Mouse (Mus musculus): ENCODE results near the gene Hcst. TPM values are rescaled to one million over a fixed set of nuclear protein-coding genes. Genes with fewer than 3 reads are reported as not detected.

Gene Hcst
- polyA plus RNA-seq, 1 experiment from 2014 or later, result 0.53 TPM

DNA sequence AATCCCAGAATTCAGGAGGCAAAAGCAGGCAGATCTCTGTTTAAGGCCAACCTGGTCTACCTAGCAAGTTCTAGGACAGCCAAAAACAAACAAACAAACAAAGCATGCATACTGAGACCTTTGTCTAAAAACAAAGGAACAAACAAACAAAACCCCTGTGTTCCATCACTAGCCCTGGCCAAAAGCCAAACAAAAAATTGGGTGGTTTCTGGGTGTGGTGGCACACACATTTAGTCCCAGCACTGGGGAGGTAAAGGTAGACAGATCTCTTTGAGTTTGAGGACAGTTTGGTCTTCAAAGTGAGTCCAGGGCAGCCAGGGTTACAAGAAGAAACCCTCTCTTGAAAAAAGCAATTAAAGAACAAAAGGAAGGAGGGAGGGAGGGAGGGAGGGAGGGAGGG is 9.7 kb upstream of the Hcst start:
- Histone ChIP-seq H3K9me3 (no peaks in the 10 kb centered on the region), H3K4me3 (no peak overlapping the region), H3K4me1 (replicated peaks) (no peaks in the 10 kb centered on the region), H3K9ac (no peak overlapping the region), H3K27me3 (no peaks in the 10 kb centered on the region), H3K36me3 (peaks cover 21% of the 10 kb centered on the region), H3K4me2 (no peak overlapping the region), H3K27ac (replicated peaks) (no peak overlapping the region)
- no peak for ATAC-seq (ENCODE audit: low FRiP score, low read depth)

DNA sequence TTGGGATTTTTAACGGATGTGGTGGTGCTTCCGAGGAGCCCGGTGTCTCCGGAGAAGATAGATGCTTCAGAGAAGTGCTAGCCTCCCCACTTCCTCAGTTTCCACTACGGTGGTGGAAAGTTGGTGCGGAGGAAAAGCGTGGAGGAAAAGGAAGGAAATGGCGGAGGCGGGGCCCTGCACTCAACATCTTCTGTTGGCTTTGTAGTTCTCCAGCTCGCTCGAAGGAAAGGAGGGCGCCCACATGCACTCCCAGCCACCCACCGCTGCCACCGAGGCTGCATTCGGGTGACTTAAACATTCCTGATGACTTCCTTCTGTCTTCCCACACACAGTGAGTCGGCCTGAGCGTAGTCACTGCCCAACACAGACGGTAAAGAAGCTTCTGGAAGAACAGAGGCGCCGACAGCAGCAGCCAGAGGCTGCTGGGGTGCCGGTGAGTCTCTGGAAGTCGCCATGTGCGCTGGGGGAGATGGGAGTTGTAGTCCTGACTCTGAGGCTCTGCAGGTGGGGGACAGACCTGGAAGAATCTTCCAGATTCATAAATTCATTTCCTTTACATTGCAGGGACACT is 3.5 kb upstream of the Hcst start:
- Histone ChIP-seq H3K27me3 (no peaks in the 10 kb centered on the region), H3K4me3 (peak overlapping the region; percentile 74), H3K9me3 (no peaks in the 10 kb centered on the region), H3K4me2 (peak overlapping the region; percentile 96), H3K4me1 (replicated peaks) (peaks cover 20% of the 10 kb centered on the region), H3K36me3 (peaks cover 15% of the 10 kb centered on the region; the same call in 1 of the 2 replicates), H3K27ac (replicated peaks) (peak overlapping the region; percentile 73), H3K9ac (peak overlapping the region; percentile 69)
- ATAC-seq (ENCODE audit: low FRiP score, low read depth), result no peak
- 50% methylated on average over 23 of the region's 23 CpGs for WGBS

DNA sequence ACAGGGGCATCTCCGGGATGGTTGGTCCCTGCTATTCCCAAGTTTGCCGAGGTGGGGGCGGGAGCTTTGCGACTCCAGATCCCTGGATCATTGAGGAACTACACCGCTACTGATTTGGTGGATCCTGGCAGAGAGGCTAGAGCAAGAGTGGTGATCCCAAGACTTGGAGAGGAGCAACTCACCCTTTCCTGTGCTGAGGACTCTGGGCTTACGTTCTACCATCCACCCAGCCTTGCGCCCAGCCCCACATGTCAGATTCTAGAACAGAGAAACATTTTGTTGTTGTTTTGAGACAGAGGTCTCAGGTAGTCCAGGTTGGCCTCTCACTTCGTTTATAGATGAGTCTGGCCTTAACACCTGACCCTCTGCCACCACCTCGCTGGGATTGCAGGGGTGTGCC is 2.9 kb upstream of the Hcst start:
- ATAC-seq (ENCODE audit: low FRiP score, low read depth), result no peak; the same call in 1 of the 2 replicates
- Histone ChIP-seq H3K36me3 (peaks cover 15% of the 10 kb centered on the region; the same call in 1 of the 2 replicates), H3K4me2 (peak overlapping the region; percentile 96), H3K9me3 (no peaks in the 10 kb centered on the region), H3K27me3 (no peaks in the 10 kb centered on the region), H3K4me1 (replicated peaks) (peaks cover 20% of the 10 kb centered on the region), H3K4me3 (peak overlapping the region; percentile 74), H3K27ac (replicated peaks) (peak overlapping the region; percentile 73), H3K9ac (peak overlapping the region; percentile 69)
- WGBS, result 13% methylated on average over 9 of the region's 9 CpGs

DNA sequence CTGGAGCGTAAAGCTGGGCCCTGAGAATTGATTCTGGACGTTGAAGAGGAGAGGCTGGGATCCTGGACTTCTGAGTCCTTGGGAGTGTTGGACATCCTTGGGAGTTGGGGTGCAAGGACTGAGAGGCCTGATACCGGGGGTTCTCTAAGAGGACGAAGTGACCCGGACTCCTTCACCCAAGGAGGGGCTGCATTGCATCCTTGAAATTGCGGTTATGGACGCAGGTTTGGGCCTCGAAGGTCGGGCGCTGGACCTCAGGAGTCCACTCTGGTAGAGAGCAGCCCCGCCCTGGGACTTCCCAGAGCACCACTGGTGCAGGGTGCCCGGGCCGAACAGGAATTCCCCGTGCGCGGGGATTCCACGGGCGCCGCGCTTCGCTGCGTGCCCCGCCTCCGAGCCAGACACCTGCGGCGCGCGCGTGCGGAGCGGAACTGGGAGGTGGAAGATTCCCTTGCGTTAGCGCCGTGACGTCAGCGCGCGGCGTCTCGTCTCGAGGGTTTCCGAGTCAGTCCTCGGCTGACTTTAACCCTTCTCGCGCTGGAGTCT is 2.3 kb upstream of the Hcst start:
- ATAC-seq (ENCODE audit: low FRiP score, low read depth), result peak; percentile 90
- H3K4me2 ChIP-seq, result peak overlapping the region; percentile 96
- H3K36me3 ChIP-seq, result peaks cover 12% of the 10 kb centered on the region; the same call in 1 of the 2 replicates
- WGBS, result under 1% methylated on average over 45 of the region's 45 CpGs
- H3K4me1 ChIP-seq (replicated peaks), result peaks cover 20% of the 10 kb centered on the region
- peak overlapping the region; percentile 75 for H3K27ac ChIP-seq (replicated peaks)
- H3K4me3 ChIP-seq, result peak overlapping the region; percentile 74
- H3K9ac ChIP-seq, result peak overlapping the region; percentile 69
- no peaks in the 10 kb centered on the region for H3K9me3 ChIP-seq
- H3K27me3 ChIP-seq, result no peaks in the 10 kb centered on the region

DNA sequence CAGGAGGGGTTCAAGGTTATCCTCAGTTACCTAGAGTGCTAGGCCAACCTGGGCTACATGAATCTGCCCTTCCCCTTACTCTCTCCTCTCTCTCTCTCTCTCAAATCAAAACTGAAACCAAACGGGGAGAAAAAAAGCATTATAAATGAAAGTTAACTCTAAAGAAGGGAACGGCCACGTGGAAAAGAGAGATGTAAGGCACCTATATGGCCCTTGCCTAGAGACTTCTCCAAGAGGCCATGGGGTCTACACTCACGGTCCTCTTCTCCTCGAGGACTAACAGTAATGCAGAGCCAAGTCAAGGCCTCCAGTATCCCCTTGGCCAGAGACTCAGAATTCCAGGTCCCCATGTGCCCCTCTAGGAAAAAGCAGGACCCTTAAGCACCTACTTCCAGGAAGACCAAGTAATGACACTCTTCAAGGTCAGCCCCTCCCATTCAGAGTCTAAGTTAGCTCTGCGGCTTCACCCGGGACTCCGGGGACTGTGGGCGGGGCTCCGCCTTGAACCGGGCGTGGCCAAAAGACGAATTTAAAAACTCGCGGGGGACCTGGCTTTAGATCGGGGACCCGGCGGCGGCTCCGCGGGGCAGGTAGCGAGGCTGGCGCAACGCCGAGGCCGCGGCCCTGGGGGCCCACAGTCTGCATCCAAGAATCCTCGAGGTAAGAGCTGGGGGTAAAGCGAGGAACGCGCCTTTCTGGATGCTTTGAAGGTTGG is 1.7 kb upstream of the Hcst start, which contains the start of gene Nfkbid:
Gene Nfkbid (plus strand): TSS at position 558 of the 715 bp plus-strand sequence.
- 0 out of 2 replicates have a peak, but pooled peaks have one; percentile 1 for ATAC-seq (ENCODE audit: low FRiP score, low read depth)
- WGBS, result 10% methylated on average over 31 of the region's 31 CpGs

DNA sequence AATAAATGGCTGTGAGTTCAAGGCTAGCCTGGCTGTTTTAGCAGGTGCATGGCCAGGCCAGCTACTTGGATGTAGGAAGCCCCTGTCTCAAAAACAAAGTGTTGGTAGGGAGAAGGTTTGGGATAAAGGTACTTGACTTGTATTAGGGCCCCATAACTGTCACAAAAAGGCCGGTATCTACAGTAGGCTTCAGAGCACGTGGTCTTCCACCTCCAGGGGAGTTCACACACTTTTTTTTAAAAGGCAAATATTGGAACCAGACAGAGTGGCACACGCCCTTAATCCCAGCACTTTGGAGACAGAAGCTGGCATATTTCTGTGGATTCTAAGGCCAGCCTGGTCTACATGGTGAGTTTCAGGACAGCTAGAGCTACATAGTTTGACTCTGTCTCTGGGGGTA is 1.0 kb upstream of the Hcst start:
- WGBS, result 87% methylated on average over 3 of the region's 3 CpGs

More for the DNA sequence above, 1.7 kb upstream of the Hcst start, which contains the start of gene Nfkbid:
- H3K4me1 ChIP-seq (replicated peaks), result peaks cover 20% of the 10 kb centered on the region
- H3K27ac ChIP-seq (replicated peaks), result peak within 1 kb of the TSS; percentile 75
- peak within 1 kb of the TSS; percentile 69 for H3K9ac ChIP-seq
- no peaks in the 10 kb centered on the region for H3K9me3 ChIP-seq
- H3K36me3 ChIP-seq, result 0 out of 2 replicates have a peak, but pooled peaks cover 6% of the 10 kb centered on the region
- no peaks in the 10 kb centered on the region for H3K27me3 ChIP-seq
- peak within 1 kb of the TSS; percentile 96 for H3K4me2 ChIP-seq
- peak within 1 kb of the TSS; percentile 74 for H3K4me3 ChIP-seq

DNA sequence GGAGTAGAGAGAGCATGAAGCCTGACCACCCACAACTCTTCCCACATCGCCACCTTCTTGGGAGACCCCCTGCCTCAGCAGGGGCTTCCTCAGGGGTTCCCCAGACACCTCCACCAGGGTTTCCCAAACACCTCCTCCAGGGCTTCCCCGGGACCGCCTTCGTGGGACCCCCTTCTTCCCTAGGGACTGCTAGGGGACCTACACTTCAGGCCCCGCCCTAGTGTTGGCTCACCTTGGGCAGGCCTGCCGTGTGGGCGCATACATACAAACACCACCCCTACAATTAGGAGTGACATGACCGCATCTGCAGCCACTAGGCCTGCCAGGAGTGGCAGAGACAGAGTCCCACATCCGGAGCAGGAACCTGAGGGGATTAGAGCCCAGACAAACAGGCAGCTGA is 1.8 kb downstream of the Hcst start:
- WGBS, result 81% methylated on average over 9 of the region's 9 CpGs
- Histone ChIP-seq H3K9ac (no peak overlapping the region), H3K4me1 (replicated peaks) (peaks cover 12% of the 10 kb centered on the region), H3K27me3 (no peaks in the 10 kb centered on the region), H3K36me3 (no peaks in the 10 kb centered on the region), H3K4me2 (no peak overlapping the region), H3K4me3 (no peak overlapping the region), H3K9me3 (no peaks in the 10 kb centered on the region), H3K27ac (replicated peaks) (no peak overlapping the region)
- no peak for ATAC-seq (ENCODE audit: low FRiP score, low read depth)

More for the DNA sequence above, 1.0 kb upstream of the Hcst start:
- Histone ChIP-seq H3K27me3 (no peaks in the 10 kb centered on the region), H3K4me3 (no peak overlapping the region), H3K9ac (no peak overlapping the region), H3K4me1 (replicated peaks) (peaks cover 20% of the 10 kb centered on the region), H3K36me3 (0 out of 2 replicates have a peak, but pooled peaks cover 2% of the 10 kb centered on the region), H3K9me3 (no peaks in the 10 kb centered on the region), H3K4me2 (no peak overlapping the region), H3K27ac (replicated peaks) (no peak overlapping the region)
- no peak for ATAC-seq (ENCODE audit: low FRiP score, low read depth)

DNA sequence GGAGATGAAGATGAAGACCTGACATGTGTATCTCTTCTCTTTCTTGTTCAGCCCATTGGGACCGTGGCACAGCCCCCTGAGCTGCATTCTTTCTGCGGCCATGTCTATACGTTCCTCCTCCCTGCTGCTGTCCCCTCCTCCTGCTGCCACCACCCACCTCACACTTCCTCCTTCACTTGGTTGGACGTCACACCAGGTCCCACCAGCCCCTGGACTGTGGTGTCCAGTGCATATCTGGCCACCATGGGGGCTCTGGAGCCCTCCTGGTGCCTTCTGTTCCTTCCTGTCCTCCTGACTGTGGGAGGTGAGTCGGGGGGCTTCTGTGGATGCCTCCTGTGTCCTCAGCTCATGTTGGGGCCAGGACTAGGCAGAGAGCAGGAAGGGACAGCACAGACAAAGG is 6.1 kb downstream of the Hcst start, which contains the start of gene Tyrobp:
Gene Tyrobp (plus strand): TSS at position 165 of the 400 bp plus-strand sequence.
- Histone ChIP-seq H3K4me3 (no peak within 1 kb of the TSS), H3K4me1 (replicated peaks) (no peaks in the 10 kb centered on the region), H3K27me3 (no peaks in the 10 kb centered on the region), H3K4me2 (no peak within 1 kb of the TSS), H3K27ac (replicated peaks) (no peak within 1 kb of the TSS), H3K9me3 (no peaks in the 10 kb centered on the region), H3K36me3 (no peaks in the 10 kb centered on the region), H3K9ac (no peak within 1 kb of the TSS)
- ATAC-seq (ENCODE audit: low FRiP score, low read depth), result no peak
- 73% methylated on average over 5 of the region's 5 CpGs for WGBS

DNA sequence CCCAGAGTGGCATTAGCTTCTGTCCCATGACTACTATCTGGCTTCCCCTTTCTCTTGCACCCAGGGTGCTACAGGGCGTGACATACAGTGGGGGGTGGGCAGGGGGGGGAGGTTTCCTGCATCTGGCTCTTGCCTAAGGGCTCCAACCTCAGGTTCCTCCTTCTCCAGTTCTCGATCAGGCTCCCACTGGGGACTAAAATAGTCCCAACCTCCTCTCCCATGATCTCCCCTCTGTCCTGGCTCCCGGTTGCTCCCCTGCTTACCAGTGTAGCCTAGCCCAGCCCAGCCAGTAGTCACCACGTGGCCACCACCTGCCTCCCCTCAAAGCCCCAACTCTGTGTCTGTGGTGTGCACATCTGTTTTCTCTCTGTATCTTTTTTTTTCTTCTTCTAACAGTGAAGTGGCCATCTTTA is 6.9 kb downstream of the Hcst start:
- Histone ChIP-seq H3K27ac (replicated peaks) (no peak overlapping the region), H3K9ac (no peak overlapping the region), H3K4me2 (no peak overlapping the region), H3K4me3 (no peak overlapping the region), H3K4me1 (replicated peaks) (no peaks in the 10 kb centered on the region), H3K27me3 (no peaks in the 10 kb centered on the region), H3K9me3 (no peaks in the 10 kb centered on the region), H3K36me3 (no peaks in the 10 kb centered on the region)
- ATAC-seq (ENCODE audit: low FRiP score, low read depth), result no peak; the same call in 1 of the 2 replicates
- WGBS, result 64% methylated on average over 4 of the region's 4 CpGs

DNA sequence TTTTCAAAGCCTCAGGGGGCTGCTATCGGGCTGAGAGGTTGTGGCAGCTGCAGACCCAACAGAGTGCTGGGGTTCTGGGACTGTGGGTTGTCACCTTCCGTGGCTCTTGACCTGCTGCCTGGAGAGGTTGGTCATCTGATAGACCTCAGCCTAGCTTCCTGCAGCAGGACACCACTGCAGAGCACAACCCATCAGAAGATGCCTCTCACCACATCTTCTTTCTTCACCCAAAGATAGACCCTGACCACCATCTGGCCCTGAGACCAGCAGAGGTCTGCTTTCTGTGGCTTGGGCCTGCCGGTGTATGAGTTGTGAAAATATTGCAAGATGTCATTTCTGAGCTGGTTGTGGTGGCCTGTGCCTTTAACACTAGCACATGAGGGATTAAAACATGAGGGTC is 8.6 kb downstream of the Hcst start:
- H3K27me3 ChIP-seq, result no peaks in the 10 kb centered on the region
- H3K27ac ChIP-seq (replicated peaks), result no peak overlapping the region
- H3K9ac ChIP-seq, result no peak overlapping the region
- no peak overlapping the region for H3K4me2 ChIP-seq
- no peak overlapping the region for H3K4me3 ChIP-seq
- no peaks in the 10 kb centered on the region for H3K9me3 ChIP-seq
- 78% methylated on average over 3 of the region's 3 CpGs for WGBS
- no peaks in the 10 kb centered on the region for H3K4me1 ChIP-seq (replicated peaks)
- no peak for ATAC-seq (ENCODE audit: low FRiP score, low read depth)
- no peaks in the 10 kb centered on the region for H3K36me3 ChIP-seq

DNA sequence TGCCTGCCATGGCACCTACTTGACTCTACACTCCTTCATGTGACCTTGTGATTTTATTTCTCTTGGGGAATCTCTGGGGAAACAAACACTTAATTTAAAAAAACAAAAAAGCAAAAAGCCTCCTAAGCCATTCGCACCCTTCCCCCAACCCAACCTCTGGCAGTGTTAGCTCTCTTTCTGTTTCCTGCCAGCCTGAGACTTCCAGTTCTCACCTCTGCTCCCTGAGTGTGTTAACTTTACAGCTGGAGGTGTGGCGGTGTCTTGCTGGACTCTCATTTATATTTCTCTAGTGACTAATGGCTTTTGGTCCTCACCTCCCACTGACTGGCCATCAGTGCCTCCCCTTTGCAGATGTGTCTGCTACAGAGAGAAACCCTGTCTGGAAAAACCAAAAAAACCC is 9.9 kb downstream of the Hcst start:
- WGBS, result 86% methylated on average over 2 of the region's 2 CpGs
- H3K27ac ChIP-seq (replicated peaks), result no peak overlapping the region
- H3K4me2 ChIP-seq, result no peak overlapping the region
- H3K9ac ChIP-seq, result no peak overlapping the region
- H3K27me3 ChIP-seq, result no peaks in the 10 kb centered on the region
- H3K4me1 ChIP-seq (replicated peaks), result no peaks in the 10 kb centered on the region
- H3K9me3 ChIP-seq, result no peaks in the 10 kb centered on the region
- no peak overlapping the region for H3K4me3 ChIP-seq
- ATAC-seq (ENCODE audit: low FRiP score, low read depth), result no peak
- no peaks in the 10 kb centered on the region for H3K36me3 ChIP-seq

DNA sequence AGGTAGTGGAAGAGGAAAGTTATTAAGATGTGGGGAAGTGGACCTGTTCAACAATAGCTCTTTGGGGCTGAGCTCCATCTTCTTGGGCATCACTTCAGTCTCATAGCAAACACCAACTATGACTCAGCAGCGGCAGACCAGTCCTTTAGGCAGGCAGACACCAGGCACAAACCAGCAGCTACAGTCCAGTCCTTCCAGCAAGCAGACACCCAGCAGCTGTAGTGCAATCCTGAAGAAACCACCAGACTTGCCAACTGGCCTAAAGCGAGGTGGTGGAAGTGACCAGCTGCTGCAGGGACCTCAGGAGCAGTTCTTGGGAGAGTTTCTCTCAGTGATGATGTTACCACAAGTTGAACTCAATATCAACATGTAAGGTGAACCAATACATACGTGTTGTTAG is 11.0 kb downstream of the Hcst start:
- H3K9me3 ChIP-seq, result no peaks in the 10 kb centered on the region
- no peaks in the 10 kb centered on the region for H3K4me1 ChIP-seq (replicated peaks)
- H3K27me3 ChIP-seq, result no peaks in the 10 kb centered on the region
- ATAC-seq (ENCODE audit: low FRiP score, low read depth), result no peak
- no peak overlapping the region for H3K4me3 ChIP-seq
- no peak overlapping the region for H3K9ac ChIP-seq
- H3K4me2 ChIP-seq, result no peak overlapping the region
- H3K27ac ChIP-seq (replicated peaks), result no peak overlapping the region
- 85% methylated on average over 3 of the region's 3 CpGs for WGBS
- H3K36me3 ChIP-seq, result no peaks in the 10 kb centered on the region

All from hindbrain, embryonic 15.5 days (tissue).